Mouse (Mus musculus) CD4-positive, CD25-positive, alpha-beta regulatory T cell, adult 2 months (primary cell): ENCODE results near the gene Sulf2.

Experiments
- DNase-seq: peaks from one replicate; pipeline ENCODE4 v3.0.0-alpha.2; 2012; ENCODE audit warnings: low read depth, low spot score

Sulf2 gene

GRCm38 (mm10) chr2:166150584-166150983 is 4.9 kb downstream of the Sulf2 start:
- DNase-seq, result no peak

- DNase-seq, result no peak
These were observed 6.0 kb downstream of the Sulf2 start for GRCm38 (mm10) chr2:166149482-166149881.

GRCm38 (mm10) chr2:166148672-166149332 is 6.7 kb downstream of the Sulf2 start:
- DNase-seq, result no peak

GRCm38 (mm10) chr2:166147930-166148651 is 7.4 kb downstream of the Sulf2 start:
- DNase-seq, result no peak

GRCm38 (mm10) chr2:166146446-166146845 is 9.0 kb downstream of the Sulf2 start:
- no peak for DNase-seq

- DNase-seq, result no peak
These were observed 10.4 kb downstream of the Sulf2 start for GRCm38 (mm10) chr2:166145031-166145430.

GRCm38 (mm10) chr2:166143871-166144270 is 11.6 kb downstream of the Sulf2 start:
- DNase-seq, result no peak

- no peak for DNase-seq
These were observed 12.8 kb downstream of the Sulf2 start for GRCm38 (mm10) chr2:166142561-166143112.

- no peak for DNase-seq
These were observed 13.6 kb downstream of the Sulf2 start for GRCm38 (mm10) chr2:166141910-166142309.

GRCm38 (mm10) chr2:166141039-166141438 is 14.4 kb downstream of the Sulf2 start:
- no peak for DNase-seq

GRCm38 (mm10) chr2:166140427-166140826 is 15.0 kb downstream of the Sulf2 start:
- DNase-seq, result no peak

GRCm38 (mm10) chr2:166138308-166138707 is 17.2 kb downstream of the Sulf2 start:
- no peak for DNase-seq

GRCm38 (mm10) chr2:166137467-166137866 is 18.0 kb downstream of the Sulf2 start:
- no peak for DNase-seq

GRCm38 (mm10) chr2:166135711-166136485 is 19.6 kb downstream of the Sulf2 start:
- DNase-seq, result no peak

- DNase-seq, result no peak
These were observed 26.7 kb downstream of the Sulf2 start for GRCm38 (mm10) chr2:166128756-166129155.

GRCm38 (mm10) chr2:166128032-166128431 is 27.4 kb downstream of the Sulf2 start:
- DNase-seq, result no peak

- DNase-seq, result no peak
These were observed 29.1 kb downstream of the Sulf2 start for GRCm38 (mm10) chr2:166126343-166126742.

GRCm38 (mm10) chr2:166125492-166126252 is 29.8 kb downstream of the Sulf2 start:
- DNase-seq, result peak; percentile 59

- no peak for DNase-seq
These were observed 30.4 kb downstream of the Sulf2 start for GRCm38 (mm10) chr2:166125033-166125432.

GRCm38 (mm10) chr2:166122781-166123180 is 32.7 kb downstream of the Sulf2 start:
- DNase-seq, result no peak

GRCm38 (mm10) chr2:166121681-166122355 is 33.6 kb downstream of the Sulf2 start:
- no peak for DNase-seq
